Mouse (Mus musculus): ENCODE results near the gene Glul. TPM values are rescaled to one million over a fixed set of nuclear protein-coding genes. Genes with fewer than 3 reads are reported as not detected.

Gene Glul
- polyA plus RNA-seq, 1 experiment from 2014 or later = 88.4 TPM

DNA sequence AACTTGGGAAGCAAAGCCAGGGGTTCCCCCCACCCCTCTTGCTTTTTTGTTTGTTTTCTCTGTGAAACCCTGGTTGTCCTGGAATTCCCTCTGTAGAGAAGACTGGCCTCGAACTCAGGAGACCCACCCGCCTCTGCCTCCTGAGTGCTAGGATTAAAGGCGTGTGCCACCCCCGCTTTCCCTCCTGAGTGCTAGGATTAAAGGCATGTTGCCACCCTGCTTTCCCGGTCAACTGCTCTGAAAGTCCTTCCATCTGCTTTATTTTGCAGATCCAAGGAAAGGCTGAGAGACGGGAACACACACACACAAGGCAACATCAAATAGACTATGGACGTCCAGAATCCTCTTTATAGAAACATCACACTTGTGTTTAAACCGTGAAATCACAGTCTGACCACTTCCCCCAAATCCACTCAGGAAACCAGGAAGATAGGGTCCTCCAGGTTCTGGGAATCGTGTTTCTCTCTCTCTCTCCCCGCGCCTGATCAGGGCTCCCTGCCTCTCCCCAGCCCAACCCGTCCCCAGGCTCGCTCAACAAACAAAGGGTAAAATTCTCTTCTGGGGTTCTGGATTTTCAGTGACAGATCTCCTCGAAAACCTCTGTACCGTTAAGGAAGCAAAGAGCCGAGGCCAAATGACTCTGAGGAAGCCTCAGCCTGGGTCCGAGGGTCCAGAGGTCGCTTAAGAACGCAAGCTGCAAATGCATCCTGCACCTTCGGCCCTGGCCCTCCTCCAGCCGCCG lies 584 bp upstream of the Glul start:
- Histone ChIP-seq H3K4me2 (peak overlapping the region; percentile 82), H3K9ac (peak overlapping the region; percentile 84), H3K4me3 (peak overlapping the region; percentile 79), H3K36me3 (peaks cover 15% of the 10 kb centered on the region), H3K27me3 (no peaks in the 10 kb centered on the region), H3K27ac (peak overlapping the region; percentile 97), H3K4me1 (peaks cover 28% of the 10 kb centered on the region), H3K9me3 (no peaks in the 10 kb centered on the region)
- WGBS = 18% methylated on average over 22 of the region's 22 CpGs
- no peak for ATAC-seq (ENCODE audit: insufficient number of reproducible peaks, low FRiP score, low TSS enrichment, low read depth)

DNA sequence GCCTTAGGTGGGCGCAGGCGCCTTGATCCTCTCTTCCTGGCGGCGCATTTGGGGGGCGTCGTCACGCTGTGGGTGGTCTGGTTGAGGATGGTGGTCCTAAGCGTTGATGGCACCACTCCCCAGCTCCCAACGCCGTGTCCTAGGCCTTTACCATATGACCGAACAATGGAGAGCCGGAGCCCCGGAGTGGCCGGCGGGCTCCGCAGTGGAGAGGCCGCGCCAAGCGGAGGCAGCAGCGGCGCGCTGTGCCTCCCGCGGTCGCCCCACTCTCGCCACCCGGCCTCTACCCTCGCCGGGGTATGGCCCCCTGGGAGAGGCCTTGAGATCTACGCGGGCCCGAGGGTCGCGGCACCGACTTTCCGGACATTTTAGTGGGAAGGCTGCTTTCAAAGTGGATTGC lies 637 bp downstream of the Glul start:
- Histone ChIP-seq H3K4me1 (peaks cover 23% of the 10 kb centered on the region), H3K9ac (peak overlapping the region; percentile 84), H3K27me3 (no peaks in the 10 kb centered on the region), H3K4me2 (peak overlapping the region; percentile 82), H3K36me3 (peaks cover 27% of the 10 kb centered on the region), H3K27ac (peak overlapping the region; percentile 97), H3K9me3 (no peaks in the 10 kb centered on the region), H3K4me3 (peak overlapping the region; percentile 79)
- WGBS = 0% methylated on average over 35 of the region's 36 CpGs
- ATAC-seq (ENCODE audit: insufficient number of reproducible peaks, low FRiP score, low TSS enrichment, low read depth) = peak; percentile 7; the same call in 1 of the 2 replicates

DNA sequence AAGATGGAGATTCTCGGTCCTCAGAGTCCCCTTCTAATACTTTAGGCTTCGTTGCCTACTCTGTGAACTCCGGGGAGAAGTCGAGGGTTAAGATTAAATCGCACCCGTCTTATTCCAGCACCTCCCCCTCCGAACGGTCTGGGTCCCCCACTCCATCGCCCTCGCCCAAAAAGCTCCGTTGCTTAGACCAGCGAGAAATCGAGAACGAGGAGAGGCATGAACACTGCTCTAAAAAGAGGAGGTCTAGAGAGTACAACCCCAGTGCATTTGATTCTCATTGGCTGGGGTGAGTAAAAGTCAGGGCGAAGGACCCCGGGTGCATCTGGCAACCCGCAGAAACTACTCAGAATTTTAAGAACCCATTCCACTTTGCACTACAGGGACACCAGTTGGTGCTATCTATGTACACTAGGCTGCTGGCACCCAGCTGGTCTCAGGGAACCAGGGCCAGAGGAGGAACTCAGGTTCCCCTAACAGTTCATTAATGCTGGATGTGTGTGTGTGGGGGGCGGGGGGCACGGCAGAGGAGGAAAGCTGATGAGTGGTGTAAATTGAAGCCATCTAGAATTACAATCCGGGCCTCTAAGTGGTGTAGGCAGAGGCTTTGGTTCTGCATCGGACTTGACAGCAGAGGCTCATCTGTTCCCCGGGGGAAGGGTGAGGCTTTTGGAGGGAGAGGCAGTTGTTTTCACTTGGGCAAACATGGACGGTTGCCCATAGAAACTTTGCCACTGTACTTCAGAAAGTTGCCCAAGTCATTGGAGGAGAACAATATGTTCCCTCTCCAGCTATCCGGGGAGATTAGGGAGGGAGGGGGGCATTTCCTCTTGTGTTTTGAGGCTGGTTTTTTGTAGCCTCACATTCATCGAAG lies 1.4 kb downstream of the Glul start:
- H3K9ac ChIP-seq = peak overlapping the region; percentile 84
- WGBS = under 1% methylated on average over 25 of the region's 25 CpGs
- H3K9me3 ChIP-seq = no peaks in the 10 kb centered on the region
- H3K27ac ChIP-seq = peak overlapping the region; percentile 97
- peaks cover 35% of the 10 kb centered on the region for H3K36me3 ChIP-seq
- peaks cover 23% of the 10 kb centered on the region for H3K4me1 ChIP-seq
- H3K27me3 ChIP-seq = no peaks in the 10 kb centered on the region
- peak overlapping the region; percentile 79 for H3K4me3 ChIP-seq
- peak overlapping the region; percentile 82 for H3K4me2 ChIP-seq
- no peak for ATAC-seq (ENCODE audit: insufficient number of reproducible peaks, low FRiP score, low TSS enrichment, low read depth)

DNA sequence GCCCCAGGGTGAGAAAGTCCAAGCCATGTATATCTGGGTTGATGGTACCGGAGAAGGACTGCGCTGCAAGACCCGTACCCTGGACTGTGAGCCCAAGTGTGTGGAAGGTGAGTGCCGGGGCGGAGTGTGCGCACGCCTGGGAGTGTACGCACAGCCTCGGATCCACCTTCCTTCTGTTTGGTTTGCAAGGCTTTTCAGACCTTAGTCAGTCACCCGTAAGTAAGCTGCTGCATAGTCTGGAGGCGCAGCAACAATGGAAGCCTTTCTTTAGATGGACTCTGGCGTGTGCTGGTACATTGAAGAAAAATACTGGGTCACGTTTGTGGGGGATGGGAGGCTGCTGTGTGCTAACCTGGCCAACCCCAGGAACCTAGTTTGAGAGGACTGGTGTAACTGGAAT lies 3.3 kb downstream of the Glul start:
- Histone ChIP-seq H3K9ac (no peak overlapping the region), H3K9me3 (no peaks in the 10 kb centered on the region), H3K36me3 (peaks cover 52% of the 10 kb centered on the region), H3K27ac (no peak overlapping the region), H3K4me2 (no peak overlapping the region), H3K4me3 (no peak overlapping the region), H3K4me1 (peaks cover 23% of the 10 kb centered on the region), H3K27me3 (no peaks in the 10 kb centered on the region)
- ATAC-seq (ENCODE audit: insufficient number of reproducible peaks, low FRiP score, low TSS enrichment, low read depth) = no peak
- 92% methylated on average over 13 of the region's 13 CpGs for WGBS

DNA sequence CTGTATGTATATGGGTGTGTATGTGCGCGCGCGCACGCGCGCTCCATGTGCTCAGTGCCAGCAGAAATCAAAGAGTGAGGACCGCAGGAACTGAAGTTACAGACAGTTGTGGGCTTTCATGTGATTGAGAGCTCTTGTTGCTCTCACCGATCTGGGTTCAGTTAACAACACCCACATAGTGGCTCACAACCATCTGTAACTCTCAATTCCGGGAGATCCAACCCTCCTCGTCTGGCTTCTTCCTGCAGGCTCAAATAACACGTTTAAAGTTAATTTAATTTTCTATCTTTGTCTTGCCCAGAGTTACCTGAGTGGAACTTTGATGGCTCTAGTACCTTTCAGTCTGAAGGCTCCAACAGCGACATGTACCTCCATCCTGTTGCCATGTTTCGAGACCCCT lies 4.5 kb downstream of the Glul start:
- H3K9ac ChIP-seq = no peak overlapping the region
- H3K4me3 ChIP-seq = no peak overlapping the region
- H3K27ac ChIP-seq = no peak overlapping the region
- no peak overlapping the region for H3K4me2 ChIP-seq
- H3K4me1 ChIP-seq = peaks cover 17% of the 10 kb centered on the region
- H3K9me3 ChIP-seq = no peaks in the 10 kb centered on the region
- no peaks in the 10 kb centered on the region for H3K27me3 ChIP-seq
- 87% methylated on average over 14 of the region's 14 CpGs for WGBS
- no peak for ATAC-seq (ENCODE audit: insufficient number of reproducible peaks, low FRiP score, low TSS enrichment, low read depth)
- peaks cover 61% of the 10 kb centered on the region for H3K36me3 ChIP-seq

DNA sequence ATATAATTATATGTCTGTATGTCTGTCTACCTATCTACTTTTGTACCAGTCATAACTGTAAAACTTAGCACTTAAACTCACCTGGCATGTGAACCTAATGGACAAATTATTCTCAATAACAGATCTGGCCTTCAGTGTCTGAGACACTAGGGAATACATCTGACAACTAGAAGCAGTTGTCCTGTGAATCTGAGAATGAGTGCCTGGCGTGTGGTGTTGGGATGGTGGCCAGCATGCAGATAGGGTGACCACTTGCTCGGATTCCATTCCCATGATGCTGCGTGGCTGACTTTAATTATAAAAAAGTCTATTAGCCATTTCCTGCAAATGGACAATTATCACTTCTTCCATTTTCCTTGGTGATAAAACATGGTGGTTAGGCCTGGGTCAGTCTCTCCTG lies 6.1 kb downstream of the Glul start:
- Histone ChIP-seq H3K4me2 (no peak overlapping the region), H3K9ac (no peak overlapping the region), H3K27ac (no peak overlapping the region), H3K9me3 (no peaks in the 10 kb centered on the region), H3K4me3 (no peak overlapping the region), H3K4me1 (peaks cover 12% of the 10 kb centered on the region), H3K27me3 (no peaks in the 10 kb centered on the region), H3K36me3 (peaks cover 72% of the 10 kb centered on the region)
- 91% methylated on average over 3 of the region's 3 CpGs for WGBS
- ATAC-seq (ENCODE audit: insufficient number of reproducible peaks, low FRiP score, low TSS enrichment, low read depth) = no peak

DNA sequence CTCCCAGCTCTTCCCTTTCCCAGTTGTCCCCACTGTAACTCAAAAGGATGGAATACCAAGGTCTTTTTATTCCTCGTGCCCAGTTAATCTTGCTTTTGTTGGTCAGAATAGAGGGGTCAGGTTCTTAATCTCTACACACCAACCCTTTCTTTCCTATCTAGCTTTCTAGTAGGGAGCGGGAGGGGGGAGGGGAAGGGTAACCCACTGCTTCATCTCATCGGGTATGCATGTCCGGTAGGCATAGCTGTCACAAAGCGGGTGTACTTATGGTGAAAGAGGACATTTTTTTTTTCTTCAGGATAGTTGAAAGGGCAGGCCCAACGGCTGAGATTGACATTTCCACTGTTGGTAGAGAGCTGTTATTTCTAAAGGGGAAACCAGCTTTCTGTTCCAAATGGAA lies 8.5 kb downstream of the Glul start:
- ATAC-seq (ENCODE audit: insufficient number of reproducible peaks, low FRiP score, low TSS enrichment, low read depth) = no peak
- Histone ChIP-seq H3K27ac (no peak overlapping the region), H3K4me1 (no peaks in the 10 kb centered on the region), H3K9me3 (no peaks in the 10 kb centered on the region), H3K36me3 (peaks cover 66% of the 10 kb centered on the region), H3K4me3 (no peak overlapping the region), H3K9ac (no peak overlapping the region), H3K27me3 (no peaks in the 10 kb centered on the region), H3K4me2 (no peak overlapping the region)
- 88% methylated on average over 6 of the region's 6 CpGs for WGBS

DNA sequence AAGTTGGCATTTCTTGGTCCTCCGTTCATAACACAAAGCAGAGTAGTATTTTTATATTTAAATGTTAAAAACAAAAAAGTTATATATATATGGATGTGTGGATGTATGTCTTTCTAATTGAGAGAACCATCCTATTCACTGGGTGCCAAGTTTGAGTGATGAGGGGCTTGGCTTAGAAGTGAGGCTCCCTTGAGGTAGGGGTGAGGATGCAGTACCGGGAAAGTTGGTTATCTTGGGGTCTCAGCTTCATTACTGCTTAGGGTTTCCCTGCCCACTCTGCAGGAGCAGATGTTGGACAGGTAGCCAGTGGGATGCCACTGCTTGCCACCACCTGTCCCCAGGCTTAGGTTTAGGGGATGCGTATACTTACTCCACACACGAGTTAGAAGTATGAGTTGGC lies 9.0 kb downstream of the Glul start:
- H3K4me2 ChIP-seq = no peak overlapping the region
- no peak overlapping the region for H3K9ac ChIP-seq
- 90% methylated on average over 4 of the region's 4 CpGs for WGBS
- no peaks in the 10 kb centered on the region for H3K4me1 ChIP-seq
- H3K27ac ChIP-seq = no peak overlapping the region
- no peak for ATAC-seq (ENCODE audit: insufficient number of reproducible peaks, low FRiP score, low TSS enrichment, low read depth)
- no peaks in the 10 kb centered on the region for H3K27me3 ChIP-seq
- H3K36me3 ChIP-seq = peaks cover 61% of the 10 kb centered on the region
- H3K9me3 ChIP-seq = no peaks in the 10 kb centered on the region
- no peak overlapping the region for H3K4me3 ChIP-seq

DNA sequence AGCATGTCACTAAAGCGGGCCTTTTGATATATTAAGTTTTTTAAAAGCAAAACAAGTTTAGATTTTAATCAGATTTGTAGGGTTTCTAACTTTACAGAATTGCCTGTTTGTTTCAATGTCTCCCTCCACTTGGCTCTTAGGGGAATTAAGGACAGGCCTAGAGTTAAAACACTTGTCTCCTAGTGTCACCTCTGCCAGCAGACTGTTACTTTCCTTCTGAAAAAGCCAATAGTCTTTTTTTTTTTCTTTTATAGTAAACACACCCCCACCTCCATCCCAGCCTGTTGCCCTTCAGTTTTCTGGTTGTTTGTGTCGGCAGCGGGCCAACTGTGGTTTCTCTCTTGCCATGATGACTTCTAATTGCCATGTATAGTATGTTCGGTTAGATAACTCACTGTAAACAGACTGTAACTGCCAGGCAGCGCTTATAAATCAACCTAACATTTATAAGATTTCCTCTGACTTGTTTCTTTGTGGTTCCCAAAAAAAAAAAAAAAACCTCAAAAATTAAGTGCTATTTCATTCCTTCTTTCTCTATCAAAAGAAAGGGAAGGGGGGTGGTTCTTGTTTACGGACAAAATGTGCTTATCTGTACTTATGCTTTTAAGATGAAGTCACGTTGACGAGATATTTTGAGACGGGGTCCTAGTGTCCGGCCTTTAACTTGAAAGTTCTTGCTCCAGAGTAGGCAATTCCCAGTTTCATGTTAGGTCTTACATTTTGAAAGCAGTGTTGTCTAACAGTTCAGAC lies 9.6 kb downstream of the Glul start:
- WGBS = 79% methylated on average over 10 of the region's 10 CpGs
- H3K4me3 ChIP-seq = no peak overlapping the region
- H3K9me3 ChIP-seq = no peaks in the 10 kb centered on the region
- no peak overlapping the region for H3K9ac ChIP-seq
- H3K27ac ChIP-seq = no peak overlapping the region
- peaks cover 54% of the 10 kb centered on the region for H3K36me3 ChIP-seq
- H3K4me2 ChIP-seq = no peak overlapping the region
- H3K27me3 ChIP-seq = no peaks in the 10 kb centered on the region
- no peaks in the 10 kb centered on the region; the same call in 1 of the 2 replicates for H3K4me1 ChIP-seq
- no peak for ATAC-seq (ENCODE audit: insufficient number of reproducible peaks, low FRiP score, low TSS enrichment, low read depth)

DNA sequence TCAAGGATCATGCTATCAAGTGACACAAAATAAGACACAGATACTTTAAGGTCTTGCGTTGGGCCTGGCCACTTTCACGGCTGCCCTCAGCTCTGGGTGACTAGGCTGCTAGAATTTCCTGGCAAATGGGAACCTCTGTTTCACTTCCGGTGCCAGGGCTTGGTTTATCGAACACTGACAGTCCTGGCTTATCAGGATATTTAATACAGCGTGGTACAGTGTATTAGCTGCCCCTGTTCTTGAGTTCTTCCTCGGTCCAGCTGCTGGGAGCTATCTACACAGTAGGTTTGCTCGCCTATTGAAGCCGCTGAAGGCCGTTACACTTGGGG lies 10.2 kb downstream of the Glul start:
- H3K36me3 ChIP-seq = peaks cover 49% of the 10 kb centered on the region
- no peaks in the 10 kb centered on the region for H3K9me3 ChIP-seq
- no peaks in the 10 kb centered on the region; the same call in 1 of the 2 replicates for H3K4me1 ChIP-seq
- H3K27ac ChIP-seq = no peak overlapping the region
- no peaks in the 10 kb centered on the region for H3K27me3 ChIP-seq
- no peak overlapping the region for H3K4me2 ChIP-seq
- no peak overlapping the region for H3K4me3 ChIP-seq
- no peak for ATAC-seq (ENCODE audit: insufficient number of reproducible peaks, low FRiP score, low TSS enrichment, low read depth)
- no peak overlapping the region for H3K9ac ChIP-seq
- WGBS = 86% methylated on average over 9 of the region's 9 CpGs

DNA sequence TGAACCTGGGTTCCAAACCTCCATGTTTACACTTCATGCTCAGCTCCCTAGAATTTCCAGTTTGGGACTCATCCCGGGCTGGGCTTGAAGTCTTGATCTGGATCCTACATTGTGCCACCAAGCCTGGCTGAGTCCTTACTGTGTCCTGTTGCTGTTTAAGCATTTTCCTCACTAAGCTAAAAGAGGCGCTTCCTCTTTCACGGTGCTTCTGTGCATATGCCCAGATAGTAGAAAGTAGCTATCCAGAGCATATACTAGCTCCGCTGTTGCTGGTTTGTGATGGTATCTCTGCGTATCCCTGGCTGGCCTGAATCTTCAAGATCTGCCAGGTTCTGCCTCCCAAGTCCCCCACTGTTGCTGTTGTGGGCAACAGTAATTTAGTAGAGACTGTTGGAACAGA lies 10.7 kb downstream of the Glul start:
- no peak overlapping the region for H3K27ac ChIP-seq
- no peak overlapping the region for H3K4me2 ChIP-seq
- H3K9me3 ChIP-seq = no peaks in the 10 kb centered on the region
- 91% methylated on average over 5 of the region's 5 CpGs for WGBS
- H3K4me1 ChIP-seq = no peaks in the 10 kb centered on the region; the same call in 1 of the 2 replicates
- peaks cover 44% of the 10 kb centered on the region for H3K36me3 ChIP-seq
- H3K27me3 ChIP-seq = no peaks in the 10 kb centered on the region
- H3K4me3 ChIP-seq = no peak overlapping the region
- no peak for ATAC-seq (ENCODE audit: insufficient number of reproducible peaks, low FRiP score, low TSS enrichment, low read depth)
- H3K9ac ChIP-seq = no peak overlapping the region
